Mouse (Mus musculus): Measurements from ENCODE around the gene Cabp4. TPM values are rescaled to one million over a fixed set of nuclear protein-coding genes. Genes with fewer than 3 reads are reported as not detected.
A peak's percentile ranks its signal among the peaks of the same experiment; 100 is the strongest.

The Cabp4 gene
- polyA plus RNA-seq, 1 experiment from 2014 or later, result 0.22 TPM

DNA sequence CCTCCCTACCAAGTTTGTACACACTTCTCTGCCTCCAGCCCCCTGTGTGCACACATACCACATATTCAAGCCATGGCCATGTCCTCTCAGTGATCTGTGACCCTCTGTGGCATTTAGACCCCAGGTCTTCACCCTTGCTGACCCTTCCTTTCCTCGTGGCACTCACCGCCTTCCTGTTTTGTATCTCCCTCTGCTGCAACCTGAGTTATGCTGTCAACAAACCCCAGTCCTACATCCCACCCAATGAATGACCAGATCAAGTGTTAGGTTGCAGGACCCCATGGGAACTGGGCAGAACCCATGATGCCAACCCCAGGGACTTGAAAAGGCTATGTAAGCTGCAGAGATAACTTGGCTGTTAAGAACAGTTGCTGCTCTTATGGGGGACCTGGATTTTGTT lies 41.8 kb downstream of the Cabp4 start:
- Histone ChIP-seq H3K9me3 (ENCODE audit: control insufficient read depth, low read length) (no peaks in the 10 kb centered on the region), H3K4me3 (replicated peaks; ENCODE audit: low read length) (no peak overlapping the region), H3K4me1 (replicated peaks; ENCODE audit: control insufficient read depth, insufficient read depth, low read length) (peaks cover 36% of the 10 kb centered on the region), H3K4me2 (ENCODE audit: low read length) (peak overlapping the region; percentile 64), H3K9ac (replicated peaks; ENCODE audit: low read depth, low read length) (no peak overlapping the region), H3K27ac (ENCODE audit: low read length) (no peak overlapping the region), H3K27me3 (replicated peaks; ENCODE audit: control insufficient read depth, insufficient read depth, low read length) (peaks cover 6% of the 10 kb centered on the region), H3K36me3 (ENCODE audit: control insufficient read depth, insufficient read depth) (no peaks in the 10 kb centered on the region)
- 85% methylated on average over 2 of the region's 2 CpGs for WGBS
- ATAC-seq, result no peak

DNA sequence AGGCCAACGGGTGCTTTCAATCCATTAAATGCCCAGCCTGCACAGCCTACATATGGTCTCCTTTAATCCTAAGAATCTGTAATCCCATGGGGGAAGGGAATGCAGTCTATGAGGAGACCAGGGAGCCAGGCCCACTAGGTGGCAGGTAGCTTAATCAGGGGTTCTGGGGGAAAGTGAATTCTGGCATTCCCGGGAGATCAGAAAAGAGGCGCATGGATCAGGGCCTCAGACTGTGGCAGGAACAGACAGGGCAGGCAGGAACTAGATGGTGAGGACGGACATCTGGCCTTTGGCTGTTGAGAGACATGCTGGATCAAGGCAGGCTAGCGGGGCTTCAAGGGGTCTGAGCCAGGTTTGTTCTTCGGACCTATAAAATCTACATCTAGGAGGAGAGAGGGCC lies 42.4 kb downstream of the Cabp4 start:
- 54% methylated on average over 6 of the region's 6 CpGs for WGBS
- peaks cover 37% of the 10 kb centered on the region for H3K4me1 ChIP-seq (replicated peaks; ENCODE audit: control insufficient read depth, insufficient read depth, low read length)
- peak overlapping the region; percentile 62 for H3K9ac ChIP-seq (replicated peaks; ENCODE audit: low read depth, low read length)
- H3K9me3 ChIP-seq (ENCODE audit: control insufficient read depth, low read length), result no peaks in the 10 kb centered on the region
- no peak for ATAC-seq
- no peak overlapping the region for H3K27ac ChIP-seq (ENCODE audit: low read length)
- peak overlapping the region; percentile 64 for H3K4me2 ChIP-seq (ENCODE audit: low read length)
- H3K27me3 ChIP-seq (replicated peaks; ENCODE audit: control insufficient read depth, insufficient read depth, low read length), result peaks cover 6% of the 10 kb centered on the region
- no peaks in the 10 kb centered on the region for H3K36me3 ChIP-seq (ENCODE audit: control insufficient read depth, insufficient read depth)
- H3K4me3 ChIP-seq (replicated peaks; ENCODE audit: low read length), result peak overlapping the region; percentile 58

DNA sequence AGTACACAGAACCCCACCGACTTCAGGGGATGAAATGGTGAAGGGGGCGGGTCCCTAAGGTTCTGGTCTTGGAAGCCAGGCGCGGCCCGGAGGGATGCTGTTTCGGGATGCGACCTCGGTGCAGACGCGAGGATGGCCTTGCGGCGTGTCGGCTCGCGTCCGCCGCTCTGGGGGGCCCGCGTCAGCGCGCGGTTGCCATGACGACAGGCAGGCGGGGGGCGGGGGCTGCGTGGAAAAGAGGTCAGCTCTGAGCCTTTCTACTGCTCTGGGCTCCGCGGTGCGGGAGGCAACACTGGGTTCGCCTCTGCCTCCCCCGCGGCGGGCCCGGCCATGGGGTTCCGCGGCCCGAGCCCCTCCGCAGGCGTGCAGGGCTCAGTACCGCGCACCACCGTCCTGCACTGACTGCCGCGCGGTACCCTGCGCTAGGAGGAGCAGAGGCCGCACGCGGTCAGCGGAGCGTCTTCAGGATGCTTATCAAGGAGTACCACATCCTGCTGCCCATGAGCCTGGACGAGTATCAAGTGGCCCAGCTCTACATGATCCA lies 43.0 kb downstream of the Cabp4 start:
- peaks cover 43% of the 10 kb centered on the region for H3K4me1 ChIP-seq (replicated peaks; ENCODE audit: control insufficient read depth, insufficient read depth, low read length)

DNA sequence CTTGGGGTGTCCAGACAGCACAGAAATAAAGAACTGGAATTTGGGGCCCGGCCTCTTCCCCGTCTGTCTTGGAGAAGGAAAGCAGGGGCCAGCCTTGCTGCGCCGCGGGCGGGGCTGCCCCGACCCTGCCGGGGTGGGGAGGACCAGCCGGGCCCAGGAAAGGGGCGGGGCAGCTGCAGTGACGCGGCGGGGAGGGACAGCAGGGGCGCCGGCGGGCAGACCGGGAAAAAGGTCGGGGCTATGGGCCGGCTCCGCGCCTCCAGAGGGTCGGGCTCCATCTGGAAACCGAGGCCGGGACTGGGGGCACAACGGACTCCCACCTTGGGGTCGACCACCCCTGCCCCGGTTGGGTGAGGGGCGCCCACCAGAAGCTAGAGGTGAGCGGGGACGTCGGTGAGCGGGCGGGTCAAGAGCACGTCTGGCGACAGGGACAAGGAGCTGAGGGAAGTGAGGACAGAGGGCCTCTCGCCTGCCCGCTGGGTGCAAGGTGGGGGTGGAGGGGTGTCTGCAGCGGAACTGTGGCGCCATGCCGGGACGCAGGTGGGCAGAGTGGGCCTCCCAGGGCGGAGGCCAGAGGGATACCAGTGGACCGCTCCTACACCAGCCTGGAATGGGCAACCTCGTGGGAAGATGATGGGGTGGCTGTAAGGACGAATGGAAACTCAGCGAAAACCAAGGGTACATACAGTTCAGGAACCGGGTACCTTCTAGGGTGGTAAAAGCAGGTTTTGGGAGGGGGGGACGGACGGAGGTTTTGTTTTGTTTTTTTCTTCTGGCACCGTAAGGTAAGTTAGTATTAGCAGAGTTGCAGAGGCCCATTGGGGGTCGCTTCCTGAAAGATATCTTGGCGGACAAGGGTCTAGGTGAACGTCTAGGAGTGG lies 43.8 kb downstream of the Cabp4 start, which contains the start of gene Pitpnm1:
Gene Pitpnm1 (plus strand): TSS at position 162 of the 881 bp plus-strand sequence.
- peaks cover 6% of the 10 kb centered on the region for H3K27me3 ChIP-seq (replicated peaks; ENCODE audit: control insufficient read depth, insufficient read depth, low read length)
- peak within 1 kb of the TSS; percentile 62 for H3K9ac ChIP-seq (replicated peaks; ENCODE audit: low read depth, low read length)
- H3K9me3 ChIP-seq (ENCODE audit: control insufficient read depth, low read length), result no peaks in the 10 kb centered on the region
- peak within 1 kb of the TSS; percentile 58 for H3K4me3 ChIP-seq (replicated peaks; ENCODE audit: low read length)
- no peak for ATAC-seq
- H3K4me2 ChIP-seq (ENCODE audit: low read length), result peak within 1 kb of the TSS; percentile 64
- H3K4me1 ChIP-seq (replicated peaks; ENCODE audit: control insufficient read depth, insufficient read depth, low read length), result peaks cover 43% of the 10 kb centered on the region
- H3K27ac ChIP-seq (ENCODE audit: low read length), result no peak within 1 kb of the TSS
- WGBS, result under 1% methylated on average over 53 of the region's 53 CpGs
- H3K36me3 ChIP-seq (ENCODE audit: control insufficient read depth, insufficient read depth), result no peaks in the 10 kb centered on the region

More for the DNA sequence above, 43.0 kb downstream of the Cabp4 start:
- peak overlapping the region; percentile 62 for H3K9ac ChIP-seq (replicated peaks; ENCODE audit: low read depth, low read length)
- H3K4me3 ChIP-seq (replicated peaks; ENCODE audit: low read length), result peak overlapping the region; percentile 58
- WGBS, result under 1% methylated on average over 44 of the region's 52 CpGs
- peaks cover 6% of the 10 kb centered on the region for H3K27me3 ChIP-seq (replicated peaks; ENCODE audit: control insufficient read depth, insufficient read depth, low read length)
- H3K27ac ChIP-seq (ENCODE audit: low read length), result no peak overlapping the region
- peak overlapping the region; percentile 64 for H3K4me2 ChIP-seq (ENCODE audit: low read length)
- H3K9me3 ChIP-seq (ENCODE audit: control insufficient read depth, low read length), result no peaks in the 10 kb centered on the region
- peak; percentile 4; the same call in 1 of the 2 replicates for ATAC-seq
- no peaks in the 10 kb centered on the region for H3K36me3 ChIP-seq (ENCODE audit: control insufficient read depth, insufficient read depth)

DNA sequence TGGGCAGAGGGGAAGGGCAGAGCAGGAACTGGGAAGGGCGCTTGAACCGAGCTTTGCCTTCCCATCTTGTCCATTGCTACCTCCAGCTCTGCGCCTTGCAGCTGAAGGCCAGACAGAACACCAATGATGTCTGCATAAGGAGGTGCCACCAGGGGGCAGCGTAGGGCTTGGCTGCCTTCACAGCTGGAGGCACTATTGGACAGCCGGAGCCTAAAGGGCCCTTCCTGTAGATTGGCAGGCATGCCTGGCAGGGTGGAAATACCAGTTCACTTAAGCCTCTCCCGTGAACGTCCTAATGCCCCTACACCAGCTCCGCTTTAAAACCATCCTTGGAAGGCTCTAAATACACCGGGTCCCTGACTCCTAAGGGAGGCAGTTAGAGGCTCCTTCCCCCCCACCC lies 44.8 kb downstream of the Cabp4 start:
- Histone ChIP-seq H3K27ac (ENCODE audit: low read length) (no peak overlapping the region), H3K4me3 (replicated peaks; ENCODE audit: low read length) (no peak overlapping the region), H3K4me2 (ENCODE audit: low read length) (no peak overlapping the region), H3K9me3 (ENCODE audit: control insufficient read depth, low read length) (no peaks in the 10 kb centered on the region), H3K9ac (replicated peaks; ENCODE audit: low read depth, low read length) (no peak overlapping the region), H3K36me3 (ENCODE audit: control insufficient read depth, insufficient read depth) (no peaks in the 10 kb centered on the region), H3K4me1 (replicated peaks; ENCODE audit: control insufficient read depth, insufficient read depth, low read length) (peaks cover 43% of the 10 kb centered on the region), H3K27me3 (replicated peaks; ENCODE audit: control insufficient read depth, insufficient read depth, low read length) (peaks cover 6% of the 10 kb centered on the region)
- no peak for ATAC-seq
- WGBS, result 9% methylated on average over 9 of the region's 9 CpGs

DNA sequence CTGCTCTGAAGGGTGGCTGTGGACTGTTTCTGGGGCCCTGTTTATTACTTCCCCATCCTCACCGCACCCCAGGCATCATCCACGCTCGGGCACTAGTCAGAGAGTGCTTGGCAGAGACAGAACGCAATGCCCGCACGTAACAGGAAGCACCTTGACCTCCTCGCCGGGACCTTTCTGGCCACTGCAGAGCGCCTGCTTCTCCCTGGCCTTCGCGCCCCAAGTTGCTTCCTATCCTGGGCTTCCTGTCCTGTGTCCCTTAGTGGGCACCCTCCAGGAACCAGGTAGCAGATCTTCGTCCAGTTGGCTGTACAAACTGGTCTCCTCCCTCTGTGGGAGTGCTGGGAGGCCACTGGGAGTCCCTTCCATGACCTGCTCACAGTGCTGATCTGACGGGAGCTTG lies 45.4 kb downstream of the Cabp4 start:
- Histone ChIP-seq H3K4me1 (replicated peaks; ENCODE audit: control insufficient read depth, insufficient read depth, low read length) (peaks cover 43% of the 10 kb centered on the region), H3K27ac (ENCODE audit: low read length) (no peak overlapping the region), H3K27me3 (replicated peaks; ENCODE audit: control insufficient read depth, insufficient read depth, low read length) (peaks cover 6% of the 10 kb centered on the region), H3K36me3 (ENCODE audit: control insufficient read depth, insufficient read depth) (no peaks in the 10 kb centered on the region), H3K4me2 (ENCODE audit: low read length) (no peak overlapping the region), H3K9ac (replicated peaks; ENCODE audit: low read depth, low read length) (no peak overlapping the region), H3K9me3 (ENCODE audit: control insufficient read depth, low read length) (no peaks in the 10 kb centered on the region), H3K4me3 (replicated peaks; ENCODE audit: low read length) (no peak overlapping the region)
- 90% methylated on average over 13 of the region's 13 CpGs for WGBS
- no peak for ATAC-seq

DNA sequence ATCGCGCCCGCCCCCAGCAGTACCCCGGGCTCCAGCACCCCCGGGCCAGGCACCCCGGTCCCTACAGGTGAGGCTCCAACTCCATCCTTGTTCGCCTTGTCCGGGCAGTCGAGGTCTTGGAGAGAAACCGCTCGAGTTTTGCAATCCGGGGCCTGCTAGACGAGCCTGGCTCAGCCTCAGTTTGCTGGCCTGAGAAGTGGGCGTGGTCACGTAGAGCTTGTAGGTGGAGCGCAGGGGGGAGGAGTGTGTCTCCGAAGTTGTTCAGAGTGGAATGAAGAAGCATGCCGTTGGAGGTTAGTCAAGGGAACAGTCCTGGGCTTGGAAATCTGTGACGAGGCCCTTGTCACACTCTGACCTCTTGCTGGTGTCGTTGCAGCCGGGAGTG lies 46.4 kb downstream of the Cabp4 start:
- H3K4me1 ChIP-seq (replicated peaks; ENCODE audit: control insufficient read depth, insufficient read depth, low read length), result peaks cover 43% of the 10 kb centered on the region
- no peaks in the 10 kb centered on the region for H3K36me3 ChIP-seq (ENCODE audit: control insufficient read depth, insufficient read depth)
- peak overlapping the region; percentile 67 for H3K9ac ChIP-seq (replicated peaks; ENCODE audit: low read depth, low read length)
- peak overlapping the region; percentile 69 for H3K4me3 ChIP-seq (replicated peaks; ENCODE audit: low read length)
- peak overlapping the region; percentile 80 for H3K4me2 ChIP-seq (ENCODE audit: low read length)
- under 1% methylated on average over 21 of the region's 21 CpGs for WGBS
- peaks cover 6% of the 10 kb centered on the region for H3K27me3 ChIP-seq (replicated peaks; ENCODE audit: control insufficient read depth, insufficient read depth, low read length)
- no peaks in the 10 kb centered on the region for H3K9me3 ChIP-seq (ENCODE audit: control insufficient read depth, low read length)
- H3K27ac ChIP-seq (ENCODE audit: low read length), result peak overlapping the region; percentile 56
- ATAC-seq, result no peak; the same call in 1 of the 2 replicates

DNA sequence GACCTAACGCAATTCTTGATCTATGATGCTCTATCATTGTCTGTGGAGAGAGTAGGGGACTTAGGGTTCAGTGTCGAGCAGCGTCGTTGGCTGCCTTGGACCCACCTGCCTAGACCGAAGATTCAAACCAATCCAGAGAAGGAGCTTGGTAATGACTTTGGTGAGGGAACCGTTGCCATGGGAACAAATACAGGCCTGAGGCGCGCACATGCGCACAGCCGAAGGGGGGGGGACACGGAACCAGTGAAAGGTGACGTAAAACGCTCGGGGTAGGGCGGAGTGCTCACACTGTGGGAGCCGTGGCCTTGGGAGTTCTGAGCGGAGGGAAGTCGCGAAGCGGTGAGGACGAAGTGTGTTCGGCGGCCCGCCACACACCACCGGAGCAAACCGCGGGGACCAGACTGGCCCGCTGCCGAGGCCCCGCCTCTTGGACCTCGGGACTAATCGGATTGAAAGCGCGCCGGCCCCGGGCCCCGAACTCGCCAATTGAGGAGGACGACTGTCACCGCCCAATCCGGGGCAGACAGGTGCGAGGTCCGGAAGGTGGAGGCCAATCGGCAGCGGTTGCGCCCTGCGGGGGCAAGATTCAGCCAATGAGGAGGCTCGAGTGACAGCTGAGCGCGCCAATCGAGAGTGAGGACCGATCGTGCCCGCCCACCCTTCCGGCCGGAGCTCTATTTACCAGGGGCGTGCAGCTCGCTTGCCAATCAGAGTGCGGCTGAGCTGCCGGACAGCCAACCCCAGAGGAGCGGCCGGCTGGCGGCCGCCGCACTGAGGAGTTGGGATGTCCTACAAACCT lies 47.0 kb downstream of the Cabp4 start, which contains the start of gene Cdk2ap2:
Gene Cdk2ap2 (plus strand): TSS at position 541 of the 799 bp plus-strand sequence.
- peaks cover 41% of the 10 kb centered on the region for H3K4me1 ChIP-seq (replicated peaks; ENCODE audit: control insufficient read depth, insufficient read depth, low read length)
- peaks cover 6% of the 10 kb centered on the region for H3K27me3 ChIP-seq (replicated peaks; ENCODE audit: control insufficient read depth, insufficient read depth, low read length)
- H3K36me3 ChIP-seq (ENCODE audit: control insufficient read depth, insufficient read depth), result no peaks in the 10 kb centered on the region
- peak within 1 kb of the TSS; percentile 69 for H3K4me3 ChIP-seq (replicated peaks; ENCODE audit: low read length)
- peak within 1 kb of the TSS; percentile 90 for H3K27ac ChIP-seq (ENCODE audit: low read length)
- H3K9ac ChIP-seq (replicated peaks; ENCODE audit: low read depth, low read length), result peak within 1 kb of the TSS; percentile 72
- H3K4me2 ChIP-seq (ENCODE audit: low read length), result peak within 1 kb of the TSS; percentile 80
- H3K9me3 ChIP-seq (ENCODE audit: control insufficient read depth, low read length), result no peaks in the 10 kb centered on the region
- ATAC-seq, result peak; percentile 94
- under 1% methylated on average over 65 of the region's 65 CpGs for WGBS

DNA sequence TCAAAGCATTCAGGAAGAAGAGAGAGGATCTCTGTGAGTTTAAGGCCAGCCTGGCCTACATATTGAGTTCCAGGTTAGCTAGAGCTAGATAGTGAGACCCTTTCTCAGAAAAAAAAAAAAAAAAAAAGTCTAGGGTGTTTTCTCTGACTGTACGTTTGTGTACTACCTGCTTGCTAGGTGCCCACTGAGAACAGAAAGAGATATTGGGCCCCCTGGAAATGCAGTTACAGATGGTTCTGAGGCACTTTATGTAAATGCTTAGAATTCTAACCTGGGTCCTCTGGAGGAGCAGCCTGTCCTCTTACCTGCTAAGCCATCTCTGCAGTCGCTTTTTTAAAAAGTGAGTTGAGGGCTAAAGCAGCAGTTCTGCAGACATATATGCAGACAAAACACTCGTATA lies 48.0 kb downstream of the Cabp4 start:
- Histone ChIP-seq H3K27me3 (replicated peaks; ENCODE audit: control insufficient read depth, insufficient read depth, low read length) (peaks cover 6% of the 10 kb centered on the region), H3K27ac (ENCODE audit: low read length) (no peak overlapping the region), H3K9me3 (ENCODE audit: control insufficient read depth, low read length) (no peaks in the 10 kb centered on the region), H3K9ac (replicated peaks; ENCODE audit: low read depth, low read length) (no peak overlapping the region), H3K4me3 (replicated peaks; ENCODE audit: low read length) (no peak overlapping the region), H3K36me3 (ENCODE audit: control insufficient read depth, insufficient read depth) (no peaks in the 10 kb centered on the region), H3K4me1 (replicated peaks; ENCODE audit: control insufficient read depth, insufficient read depth, low read length) (peaks cover 33% of the 10 kb centered on the region), H3K4me2 (ENCODE audit: low read length) (no peak overlapping the region)
- WGBS, result 68% methylated on average over 3 of the region's 3 CpGs
- ATAC-seq, result no peak
